Mouse (Mus musculus) liver, adult 2 months (tissue): ENCODE results near the gene Obscn.

Source experiments
- CTCF ChIP-seq: fragments of 200-500 bp; IDR thresholded peaks from 2 replicates; pipeline ENCODE4 v1.5.1; 2011; ENCODE audit warnings: low read depth, low read length, control low read depth
- POLR2A ChIP-seq: fragments of 200-500 bp; IDR thresholded peaks from 2 replicates; pipeline ENCODE4 v1.6.1; 2011; ENCODE audit warnings: low read length, control low read depth; ENCODE audit not compliant: insufficient read depth; ENCODE audit errors: extremely low read depth

DNA sequence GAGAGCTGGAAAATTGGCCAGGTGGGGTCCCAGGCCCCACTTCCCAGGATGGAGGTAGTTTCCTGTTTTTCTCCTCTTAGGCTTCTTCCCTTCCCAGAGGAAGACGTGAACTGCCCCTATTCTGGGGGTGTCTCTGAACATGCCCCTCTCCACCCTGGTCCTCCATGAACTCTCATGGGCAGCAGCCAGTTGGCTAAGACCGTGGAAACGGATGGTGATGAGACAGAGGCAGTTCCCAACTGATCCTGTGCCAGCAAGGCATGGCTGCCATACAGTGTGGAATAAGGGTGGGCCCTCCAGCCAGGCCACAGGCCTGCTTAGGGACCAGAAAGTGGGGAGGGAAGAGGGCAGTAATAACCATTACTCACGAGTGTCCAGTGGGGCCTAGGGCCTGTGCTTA is 34.3 kb upstream of the Obscn start:
- TF ChIP-seq CTCF (no peak), POLR2A (no peak)
